Mouse (Mus musculus) spleen, postnatal 14 days (tissue): Measurements from ENCODE around the gene Zfp750.

ENCODE experiments used
- DNase-seq, 2 experiments: peaks; one replicate each; pipeline ENCODE4 v3.0.0; 2021 to 2022; ENCODE audit warnings: low spot score in 2 of 2

Gene Zfp750

GRCm38 (mm10) chr11:121542471-121542870 lies 23.3 kb upstream of the Zfp750 start:
- DNase-seq, result no peak

GRCm38 (mm10) chr11:121536528-121536927 lies 17.4 kb upstream of the Zfp750 start:
- no peak for DNase-seq

GRCm38 (mm10) chr11:121529747-121530146 lies 10.6 kb upstream of the Zfp750 start:
- no peak for DNase-seq

- no peak for DNase-seq
Observed at GRCm38 (mm10) chr11:121524191-121524590, 5.1 kb upstream of the Zfp750 start.

GRCm38 (mm10) chr11:121522156-121522762 lies 3.1 kb upstream of the Zfp750 start:
- DNase-seq, result no peak

GRCm38 (mm10) chr11:121520761-121521160 lies 1.6 kb upstream of the Zfp750 start:
- DNase-seq, result no peak

GRCm38 (mm10) chr11:121519703-121520102 lies 570 bp upstream of the Zfp750 start:
- no peak for DNase-seq

- DNase-seq, result no peak
Observed at GRCm38 (mm10) chr11:121517687-121518465, 1.3 kb downstream of the Zfp750 start.

GRCm38 (mm10) chr11:121516906-121517305 lies 2.2 kb downstream of the Zfp750 start:
- no peak for DNase-seq

- DNase-seq, result no peak
Observed at GRCm38 (mm10) chr11:121515996-121516395, 3.1 kb downstream of the Zfp750 start.

GRCm38 (mm10) chr11:121512896-121513572 lies 6.1 kb downstream of the Zfp750 start:
- DNase-seq, result no peak

GRCm38 (mm10) chr11:121510512-121511246 lies 8.5 kb downstream of the Zfp750 start:
- no peak for DNase-seq

- no peak for DNase-seq
Observed at GRCm38 (mm10) chr11:121508478-121508877, 10.7 kb downstream of the Zfp750 start.

- DNase-seq, result no peak
Observed at GRCm38 (mm10) chr11:121502000-121502860, 16.9 kb downstream of the Zfp750 start.

GRCm38 (mm10) chr11:121501525-121501924 lies 17.6 kb downstream of the Zfp750 start:
- no peak for DNase-seq

- no peak for DNase-seq
Observed at GRCm38 (mm10) chr11:121500595-121500994, 18.5 kb downstream of the Zfp750 start.

- no peak for DNase-seq
Observed at GRCm38 (mm10) chr11:121490651-121491050, 28.5 kb downstream of the Zfp750 start.

GRCm38 (mm10) chr11:121485882-121486281 lies 33.3 kb downstream of the Zfp750 start:
- peak in 1 of 2 experiments; percentile 16 for DNase-seq

GRCm38 (mm10) chr11:121481129-121481528 lies 38.0 kb downstream of the Zfp750 start:
- DNase-seq, result no peak

GRCm38 (mm10) chr11:121479476-121480203 lies 39.5 kb downstream of the Zfp750 start:
- DNase-seq, result no peak
